Mouse (Mus musculus) liver, adult 2 months (tissue): ENCODE data around the gene Gm9789.

Source experiments
- CTCF ChIP-seq: fragments of 200-500 bp; IDR thresholded peaks from 2 replicates; pipeline ENCODE4 v1.5.1; 2011; ENCODE audit warnings: low read depth, low read length, control low read depth
- POLR2A ChIP-seq: fragments of 200-500 bp; IDR thresholded peaks from 2 replicates; pipeline ENCODE4 v1.6.1; 2011; ENCODE audit warnings: low read length, control low read depth; ENCODE audit not compliant: insufficient read depth; ENCODE audit errors: extremely low read depth

- TF ChIP-seq POLR2A (no peak), CTCF (no peak)
These were observed at the start of gene Gm9789 for GRCm38 (mm10) chr16:89157652-89158051.
